Mouse (Mus musculus) forebrain, embryonic 10.5 days (tissue): ENCODE data around the gene Kdm4d. TPM values are rescaled to one million over a fixed set of nuclear protein-coding genes. Genes with fewer than 3 reads are reported as not detected.

Experiments
- polyA plus RNA-seq: library from polyadenylated mRNA; unstranded; fragments of >200 nt; fragmentation: Nextera tagmentation; extraction: Ambion mirVana; gene quantifications from 2 replicates; pipeline ENCODE4 v1.2.1, GENCODE M21; 2016

Kdm4d gene
- polyA plus RNA-seq, 1 experiment from 2014 or later: 0.30 TPM

Other genes starting within 250 kb of the Kdm4d start
- 14.7 and 16.8 TPM in 2 replicates for gene Sesn3, start 225.4 kb downstream of the Kdm4d start, polyA plus RNA-seq
- gene Endod1, start 119.0 kb downstream of the Kdm4d start, polyA plus RNA-seq: 5.4 and 5.8 TPM in 2 replicates
- gene Cwc15, start 135 bp upstream of the Kdm4d start, polyA plus RNA-seq: 173 and 178 TPM in 2 replicates
- gene Amotl1, start 144.6 kb upstream of the Kdm4d start, polyA plus RNA-seq: 15.7 and 17.3 TPM in 2 replicates
- gene Piwil4, start 240.3 kb upstream of the Kdm4d start, polyA plus RNA-seq: 0.12 and 0.14 TPM in 2 replicates